Mouse (Mus musculus): ENCODE measurements around the gene Gm42791. TPM values are rescaled to one million over a fixed set of nuclear protein-coding genes. Genes with fewer than 3 reads are reported as not detected.
A peak's percentile ranks its signal among the peaks of the same experiment; 100 is the strongest.

The Gm42791 gene
- polyA plus RNA-seq, 1 experiment from 2014 or later, result 5.8 TPM

- H3K36me3 ChIP-seq (ENCODE audit: control insufficient read depth, insufficient read depth), result peaks cover 7% of the 10 kb centered on the region; the same call in 1 of the 2 replicates
- 85% methylated on average over 8 of the region's 8 CpGs for WGBS
- no peaks in the 10 kb centered on the region for H3K27me3 ChIP-seq (replicated peaks; ENCODE audit: control insufficient read depth, insufficient read depth, low read length)
- no peak overlapping the region for H3K9ac ChIP-seq (replicated peaks; ENCODE audit: low read depth, low read length)
- no peak overlapping the region for H3K4me2 ChIP-seq (ENCODE audit: low read length)
- no peak for ATAC-seq
- H3K4me3 ChIP-seq (replicated peaks; ENCODE audit: low read length), result no peak overlapping the region
- H3K4me1 ChIP-seq (replicated peaks; ENCODE audit: control insufficient read depth, insufficient read depth, low read length), result no peaks in the 10 kb centered on the region
- no peak overlapping the region for H3K27ac ChIP-seq (ENCODE audit: low read length)
- no peaks in the 10 kb centered on the region for H3K9me3 ChIP-seq (ENCODE audit: control insufficient read depth, low read length)
Measured at GRCm38 (mm10) chr5:148873116-148873515, 121.8 kb downstream of the Gm42791 start.

GRCm38 (mm10) chr5:148869583-148869982, 125.4 kb downstream of the Gm42791 start:
- Histone ChIP-seq H3K9ac (replicated peaks; ENCODE audit: low read depth, low read length) (no peak overlapping the region), H3K4me1 (replicated peaks; ENCODE audit: control insufficient read depth, insufficient read depth, low read length) (no peaks in the 10 kb centered on the region), H3K4me3 (replicated peaks; ENCODE audit: low read length) (no peak overlapping the region), H3K36me3 (ENCODE audit: control insufficient read depth, insufficient read depth) (0 out of 2 replicates have a peak, but pooled peaks cover 2% of the 10 kb centered on the region), H3K27ac (ENCODE audit: low read length) (no peak overlapping the region), H3K27me3 (replicated peaks; ENCODE audit: control insufficient read depth, insufficient read depth, low read length) (no peaks in the 10 kb centered on the region), H3K4me2 (ENCODE audit: low read length) (no peak overlapping the region), H3K9me3 (ENCODE audit: control insufficient read depth, low read length) (no peaks in the 10 kb centered on the region)
- WGBS, result 58% methylated on average over 3 of the region's 3 CpGs
- no peak for ATAC-seq

- Histone ChIP-seq H3K4me1 (replicated peaks; ENCODE audit: control insufficient read depth, insufficient read depth, low read length) (peaks cover 5% of the 10 kb centered on the region), H3K36me3 (ENCODE audit: control insufficient read depth, insufficient read depth) (no peaks in the 10 kb centered on the region), H3K4me2 (ENCODE audit: low read length) (no peak overlapping the region), H3K9me3 (ENCODE audit: control insufficient read depth, low read length) (no peaks in the 10 kb centered on the region), H3K27ac (ENCODE audit: low read length) (no peak overlapping the region), H3K27me3 (replicated peaks; ENCODE audit: control insufficient read depth, insufficient read depth, low read length) (no peaks in the 10 kb centered on the region), H3K9ac (replicated peaks; ENCODE audit: low read depth, low read length) (no peak overlapping the region), H3K4me3 (replicated peaks; ENCODE audit: low read length) (no peak overlapping the region)
- 90% methylated on average over 6 of the region's 6 CpGs for WGBS
- no peak for ATAC-seq
Measured at GRCm38 (mm10) chr5:148867766-148868165, 127.2 kb downstream of the Gm42791 start.

GRCm38 (mm10) chr5:148867171-148867570, 127.8 kb downstream of the Gm42791 start:
- no peak for ATAC-seq
- H3K27me3 ChIP-seq (replicated peaks; ENCODE audit: control insufficient read depth, insufficient read depth, low read length), result no peaks in the 10 kb centered on the region
- H3K9ac ChIP-seq (replicated peaks; ENCODE audit: low read depth, low read length), result no peak overlapping the region
- H3K36me3 ChIP-seq (ENCODE audit: control insufficient read depth, insufficient read depth), result no peaks in the 10 kb centered on the region
- H3K9me3 ChIP-seq (ENCODE audit: control insufficient read depth, low read length), result no peaks in the 10 kb centered on the region
- H3K4me3 ChIP-seq (replicated peaks; ENCODE audit: low read length), result no peak overlapping the region
- 93% methylated on average over 7 of the region's 7 CpGs for WGBS
- no peak overlapping the region for H3K27ac ChIP-seq (ENCODE audit: low read length)
- no peak overlapping the region for H3K4me2 ChIP-seq (ENCODE audit: low read length)
- peaks cover 11% of the 10 kb centered on the region for H3K4me1 ChIP-seq (replicated peaks; ENCODE audit: control insufficient read depth, insufficient read depth, low read length)

- H3K4me2 ChIP-seq (ENCODE audit: low read length), result no peak overlapping the region
- H3K9me3 ChIP-seq (ENCODE audit: control insufficient read depth, low read length), result no peaks in the 10 kb centered on the region
- H3K36me3 ChIP-seq (ENCODE audit: control insufficient read depth, insufficient read depth), result no peaks in the 10 kb centered on the region
- ATAC-seq, result no peak
- WGBS, result 87% methylated on average over 10 of the region's 10 CpGs
- H3K4me3 ChIP-seq (replicated peaks; ENCODE audit: low read length), result no peak overlapping the region
- peaks cover 14% of the 10 kb centered on the region for H3K4me1 ChIP-seq (replicated peaks; ENCODE audit: control insufficient read depth, insufficient read depth, low read length)
- no peak overlapping the region for H3K9ac ChIP-seq (replicated peaks; ENCODE audit: low read depth, low read length)
- H3K27me3 ChIP-seq (replicated peaks; ENCODE audit: control insufficient read depth, insufficient read depth, low read length), result no peaks in the 10 kb centered on the region
- H3K27ac ChIP-seq (ENCODE audit: low read length), result no peak overlapping the region
Measured at GRCm38 (mm10) chr5:148866571-148866970, 128.4 kb downstream of the Gm42791 start.

GRCm38 (mm10) chr5:148863409-148863808, 131.5 kb downstream of the Gm42791 start:
- no peak overlapping the region for H3K9ac ChIP-seq (replicated peaks; ENCODE audit: low read depth, low read length)
- no peak overlapping the region for H3K4me3 ChIP-seq (replicated peaks; ENCODE audit: low read length)
- H3K27ac ChIP-seq (ENCODE audit: low read length), result no peak overlapping the region
- ATAC-seq, result no peak
- H3K4me1 ChIP-seq (replicated peaks; ENCODE audit: control insufficient read depth, insufficient read depth, low read length), result peaks cover 14% of the 10 kb centered on the region
- H3K4me2 ChIP-seq (ENCODE audit: low read length), result no peak overlapping the region
- H3K36me3 ChIP-seq (ENCODE audit: control insufficient read depth, insufficient read depth), result no peaks in the 10 kb centered on the region
- no peaks in the 10 kb centered on the region for H3K9me3 ChIP-seq (ENCODE audit: control insufficient read depth, low read length)
- WGBS, result 20% methylated on average over 6 of the region's 6 CpGs
- H3K27me3 ChIP-seq (replicated peaks; ENCODE audit: control insufficient read depth, insufficient read depth, low read length), result no peaks in the 10 kb centered on the region

- Histone ChIP-seq H3K27ac (ENCODE audit: low read length) (no peak overlapping the region), H3K36me3 (ENCODE audit: control insufficient read depth, insufficient read depth) (no peaks in the 10 kb centered on the region), H3K4me1 (replicated peaks; ENCODE audit: control insufficient read depth, insufficient read depth, low read length) (peaks cover 14% of the 10 kb centered on the region), H3K27me3 (replicated peaks; ENCODE audit: control insufficient read depth, insufficient read depth, low read length) (no peaks in the 10 kb centered on the region), H3K9me3 (ENCODE audit: control insufficient read depth, low read length) (no peaks in the 10 kb centered on the region), H3K4me2 (ENCODE audit: low read length) (0 out of 2 replicates have a peak overlapping the region, but pooled peaks have one; percentile 6), H3K9ac (replicated peaks; ENCODE audit: low read depth, low read length) (no peak overlapping the region), H3K4me3 (replicated peaks; ENCODE audit: low read length) (no peak overlapping the region)
- peak; percentile 71 for ATAC-seq
- WGBS, result 27% methylated on average over 10 of the region's 10 CpGs
Measured at GRCm38 (mm10) chr5:148862853-148863252, 132.1 kb downstream of the Gm42791 start.

GRCm38 (mm10) chr5:148862136-148862535, 132.8 kb downstream of the Gm42791 start:
- ATAC-seq, result peak; percentile 28; the same call in 1 of the 2 replicates
- peaks cover 14% of the 10 kb centered on the region for H3K4me1 ChIP-seq (replicated peaks; ENCODE audit: control insufficient read depth, insufficient read depth, low read length)
- no peak overlapping the region for H3K4me3 ChIP-seq (replicated peaks; ENCODE audit: low read length)
- H3K9me3 ChIP-seq (ENCODE audit: control insufficient read depth, low read length), result no peaks in the 10 kb centered on the region
- no peak overlapping the region for H3K9ac ChIP-seq (replicated peaks; ENCODE audit: low read depth, low read length)
- no peaks in the 10 kb centered on the region for H3K36me3 ChIP-seq (ENCODE audit: control insufficient read depth, insufficient read depth)
- WGBS, result 51% methylated on average over 8 of the region's 8 CpGs
- no peak overlapping the region for H3K4me2 ChIP-seq (ENCODE audit: low read length)
- no peak overlapping the region for H3K27ac ChIP-seq (ENCODE audit: low read length)
- no peaks in the 10 kb centered on the region for H3K27me3 ChIP-seq (replicated peaks; ENCODE audit: control insufficient read depth, insufficient read depth, low read length)

GRCm38 (mm10) chr5:148857522-148857921, 137.4 kb downstream of the Gm42791 start:
- Histone ChIP-seq H3K4me3 (replicated peaks; ENCODE audit: low read length) (no peak overlapping the region), H3K4me2 (ENCODE audit: low read length) (no peak overlapping the region), H3K36me3 (ENCODE audit: control insufficient read depth, insufficient read depth) (no peaks in the 10 kb centered on the region), H3K9me3 (ENCODE audit: control insufficient read depth, low read length) (no peaks in the 10 kb centered on the region), H3K9ac (replicated peaks; ENCODE audit: low read depth, low read length) (no peak overlapping the region), H3K4me1 (replicated peaks; ENCODE audit: control insufficient read depth, insufficient read depth, low read length) (peaks cover 11% of the 10 kb centered on the region), H3K27ac (ENCODE audit: low read length) (no peak overlapping the region), H3K27me3 (replicated peaks; ENCODE audit: control insufficient read depth, insufficient read depth, low read length) (no peaks in the 10 kb centered on the region)
- 84% methylated on average over 3 of the region's 3 CpGs for WGBS
- ATAC-seq, result no peak

- Histone ChIP-seq H3K9me3 (ENCODE audit: control insufficient read depth, low read length) (no peaks in the 10 kb centered on the region), H3K4me2 (ENCODE audit: low read length) (no peak overlapping the region), H3K9ac (replicated peaks; ENCODE audit: low read depth, low read length) (no peak overlapping the region), H3K36me3 (ENCODE audit: control insufficient read depth, insufficient read depth) (no peaks in the 10 kb centered on the region), H3K4me1 (replicated peaks; ENCODE audit: control insufficient read depth, insufficient read depth, low read length) (peaks cover 5% of the 10 kb centered on the region; the same call in 1 of the 2 replicates), H3K27ac (ENCODE audit: low read length) (no peak overlapping the region), H3K4me3 (replicated peaks; ENCODE audit: low read length) (no peak overlapping the region), H3K27me3 (replicated peaks; ENCODE audit: control insufficient read depth, insufficient read depth, low read length) (no peaks in the 10 kb centered on the region)
- ATAC-seq, result no peak
- 84% methylated on average over 8 of the region's 8 CpGs for WGBS
Measured at GRCm38 (mm10) chr5:148855047-148855446, 139.9 kb downstream of the Gm42791 start.

All from forebrain, embryonic 16.5 days (tissue).